Mouse (Mus musculus): ENCODE measurements at regions not wholly inside any gene's neighbourhood (a gene's known extent, or its start where the extent isn't known, plus 50 kb on each side); places are given as distances from the start of the nearest gene placed in this dataset.
"Not testable (repeated sequence)": the region's sequence is repeated elsewhere in the genome, so short reads cannot be mapped to it uniquely, and the experiment has no call there.

GRCm38 (mm10) chr7:125140854-125141253 is 303.6 kb upstream of the Kdm8 start:
- Histone ChIP-seq H3K27me3 (no peaks in the 10 kb centered on the region), H3K36me3 (no peaks in the 10 kb centered on the region), H3K9me3 (replicated peaks) (no peaks in the 10 kb centered on the region), H3K4me2 (no peak overlapping the region), H3K4me1 (no peaks in the 10 kb centered on the region), H3K4me3 (replicated peaks) (no peak overlapping the region), H3K27ac (no peak overlapping the region), H3K9ac (no peak overlapping the region)
- 0 out of 2 replicates have a peak, but pooled peaks have one; percentile 49 for ATAC-seq (replicated peaks; ENCODE audit: low FRiP score)
- 19% methylated on average over 3 of the region's 3 CpGs for WGBS

GRCm38 (mm10) chr7:125141864-125142263 is 302.6 kb upstream of the Kdm8 start:
- no peak overlapping the region for H3K9ac ChIP-seq
- ATAC-seq (replicated peaks; ENCODE audit: low FRiP score): no peak
- 58% methylated on average over 1 of the region's 1 CpGs for WGBS

GRCm38 (mm10) chr7:125146025-125146424 is 298.5 kb upstream of the Kdm8 start:
- H3K9ac ChIP-seq: no peak overlapping the region
- H3K36me3 ChIP-seq: no peaks in the 10 kb centered on the region
- no peak for ATAC-seq (replicated peaks; ENCODE audit: low FRiP score)
- no peaks in the 10 kb centered on the region for H3K27me3 ChIP-seq
- no peak overlapping the region for H3K4me2 ChIP-seq
- H3K4me3 ChIP-seq (replicated peaks): no peak overlapping the region
- H3K4me1 ChIP-seq: no peaks in the 10 kb centered on the region
- 35% methylated on average over 9 of the region's 9 CpGs for WGBS
- no peak overlapping the region for H3K27ac ChIP-seq
- H3K9me3 ChIP-seq (replicated peaks): no peaks in the 10 kb centered on the region

More at GRCm38 (mm10) chr7:125141864-125142263, 302.6 kb upstream of the Kdm8 start:
- H3K36me3 ChIP-seq: no peaks in the 10 kb centered on the region
- H3K4me2 ChIP-seq: no peak overlapping the region
- H3K27ac ChIP-seq: no peak overlapping the region
- H3K27me3 ChIP-seq: no peaks in the 10 kb centered on the region
- H3K9me3 ChIP-seq (replicated peaks): no peaks in the 10 kb centered on the region
- H3K4me3 ChIP-seq (replicated peaks): no peak overlapping the region
- H3K4me1 ChIP-seq: no peaks in the 10 kb centered on the region

- H3K4me3 ChIP-seq (replicated peaks): no peak overlapping the region
- ATAC-seq (replicated peaks; ENCODE audit: low FRiP score): no peak
- H3K4me1 ChIP-seq: no peaks in the 10 kb centered on the region
- H3K9ac ChIP-seq: no peak overlapping the region
- no peak overlapping the region for H3K27ac ChIP-seq
- no peak overlapping the region for H3K4me2 ChIP-seq
- H3K27me3 ChIP-seq: no peaks in the 10 kb centered on the region
- no peaks in the 10 kb centered on the region for H3K36me3 ChIP-seq
- no peaks in the 10 kb centered on the region for H3K9me3 ChIP-seq (replicated peaks)
- WGBS: 92% methylated on average over 2 of the region's 2 CpGs
These were observed 295.3 kb upstream of the Kdm8 start for GRCm38 (mm10) chr7:125149151-125149550.

- no peak overlapping the region for H3K27ac ChIP-seq
- H3K27me3 ChIP-seq: no peaks in the 10 kb centered on the region
- ATAC-seq (replicated peaks; ENCODE audit: low FRiP score): no peak
- H3K4me2 ChIP-seq: no peak overlapping the region
- WGBS: 56% methylated on average over 1 of the region's 1 CpGs
- no peaks in the 10 kb centered on the region for H3K4me1 ChIP-seq
- no peak overlapping the region for H3K9ac ChIP-seq
- no peaks in the 10 kb centered on the region for H3K9me3 ChIP-seq (replicated peaks)
- H3K4me3 ChIP-seq (replicated peaks): no peak overlapping the region
- H3K36me3 ChIP-seq: no peaks in the 10 kb centered on the region
These were observed 294.7 kb upstream of the Kdm8 start for GRCm38 (mm10) chr7:125149740-125150139.

- WGBS: 84% methylated on average over 5 of the region's 5 CpGs
- no peaks in the 10 kb centered on the region for H3K27me3 ChIP-seq
- H3K9ac ChIP-seq: no peak overlapping the region
- no peak overlapping the region for H3K4me3 ChIP-seq (replicated peaks)
- H3K36me3 ChIP-seq: no peaks in the 10 kb centered on the region
- H3K4me2 ChIP-seq: no peak overlapping the region
- ATAC-seq (replicated peaks; ENCODE audit: low FRiP score): no peak
- H3K27ac ChIP-seq: no peak overlapping the region
- H3K4me1 ChIP-seq: no peaks in the 10 kb centered on the region
- H3K9me3 ChIP-seq (replicated peaks): no peaks in the 10 kb centered on the region
These were observed 292.2 kb upstream of the Kdm8 start for GRCm38 (mm10) chr7:125152281-125152680.

- Histone ChIP-seq H3K27ac (no peak overlapping the region), H3K27me3 (no peaks in the 10 kb centered on the region), H3K4me1 (no peaks in the 10 kb centered on the region), H3K9me3 (replicated peaks) (no peaks in the 10 kb centered on the region), H3K4me3 (replicated peaks) (no peak overlapping the region), H3K9ac (no peak overlapping the region), H3K4me2 (no peak overlapping the region), H3K36me3 (no peaks in the 10 kb centered on the region)
- 42% methylated on average over 2 of the region's 2 CpGs for WGBS
- no peak for ATAC-seq (replicated peaks; ENCODE audit: low FRiP score)
These were observed 289.2 kb upstream of the Kdm8 start for GRCm38 (mm10) chr7:125155291-125155690.

- 86% methylated on average over 19 of the region's 19 CpGs for WGBS
- no peaks in the 10 kb centered on the region for H3K36me3 ChIP-seq
- no peak overlapping the region for H3K9ac ChIP-seq
- no peaks in the 10 kb centered on the region; the same call in 1 of the 2 replicates for H3K9me3 ChIP-seq (replicated peaks)
- H3K4me3 ChIP-seq (replicated peaks): no peak overlapping the region
- H3K27me3 ChIP-seq: no peaks in the 10 kb centered on the region
- ATAC-seq (replicated peaks; ENCODE audit: low FRiP score): no peak
- no peak overlapping the region for H3K4me2 ChIP-seq
- H3K4me1 ChIP-seq: no peaks in the 10 kb centered on the region
- no peak overlapping the region for H3K27ac ChIP-seq
These were observed 277.6 kb upstream of the Kdm8 start for GRCm38 (mm10) chr7:125166881-125167351.

- Histone ChIP-seq H3K27me3 (no peaks in the 10 kb centered on the region), H3K27ac (no peak overlapping the region), H3K4me3 (replicated peaks) (no peak overlapping the region), H3K36me3 (no peaks in the 10 kb centered on the region), H3K9ac (no peak overlapping the region), H3K4me1 (no peaks in the 10 kb centered on the region), H3K4me2 (no peak overlapping the region), H3K9me3 (replicated peaks) (no peaks in the 10 kb centered on the region; the same call in 1 of the 2 replicates)
- ATAC-seq (replicated peaks; ENCODE audit: low FRiP score): no peak
- WGBS: 82% methylated on average over 4 of the region's 4 CpGs
These were observed 276.8 kb upstream of the Kdm8 start for GRCm38 (mm10) chr7:125167666-125168065.

GRCm38 (mm10) chr7:125181548-125181947 is 262.9 kb upstream of the Kdm8 start:
- Histone ChIP-seq H3K4me2 (no peak overlapping the region), H3K4me1 (0 out of 2 replicates have a peak, but pooled peaks cover 5% of the 10 kb centered on the region), H3K27ac (no peak overlapping the region), H3K9ac (no peak overlapping the region), H3K9me3 (replicated peaks) (no peaks in the 10 kb centered on the region; the same call in 1 of the 2 replicates), H3K4me3 (replicated peaks) (no peak overlapping the region), H3K27me3 (no peaks in the 10 kb centered on the region), H3K36me3 (no peaks in the 10 kb centered on the region)
- no peak for ATAC-seq (replicated peaks; ENCODE audit: low FRiP score)
- WGBS: 69% methylated on average over 3 of the region's 3 CpGs

GRCm38 (mm10) chr7:125182266-125182665 is 262.2 kb upstream of the Kdm8 start:
- H3K9ac ChIP-seq: no peak overlapping the region
- H3K4me3 ChIP-seq (replicated peaks): no peak overlapping the region
- no peak overlapping the region for H3K27ac ChIP-seq
- no peaks in the 10 kb centered on the region for H3K36me3 ChIP-seq
- no peaks in the 10 kb centered on the region; the same call in 1 of the 2 replicates for H3K9me3 ChIP-seq (replicated peaks)
- H3K27me3 ChIP-seq: no peaks in the 10 kb centered on the region
- 0 out of 2 replicates have a peak, but pooled peaks cover 5% of the 10 kb centered on the region for H3K4me1 ChIP-seq
- peak overlapping the region; percentile 30; the same call in 1 of the 2 replicates for H3K4me2 ChIP-seq
- ATAC-seq (replicated peaks; ENCODE audit: low FRiP score): no peak
- WGBS: 71% methylated on average over 4 of the region's 4 CpGs

- H3K4me1 ChIP-seq; H3K9ac ChIP-seq; H3K9me3 ChIP-seq (replicated peaks); ATAC-seq (replicated peaks; ENCODE audit: low FRiP score); H3K36me3 ChIP-seq; H3K27me3 ChIP-seq; H3K4me3 ChIP-seq (replicated peaks); H3K27ac ChIP-seq: not testable (repeated sequence)
- 64% methylated on average over 4 of the region's 4 CpGs for WGBS
- peak overlapping the region; percentile 30; the same call in 1 of the 2 replicates for H3K4me2 ChIP-seq
These were observed 261.5 kb upstream of the Kdm8 start for GRCm38 (mm10) chr7:125183011-125183410.
